Mouse (Mus musculus): ENCODE data around the gene Ptprk.

GRCm38 (mm10) chr10:28191440-28191839 lies 116.8 kb downstream of the Ptprk start:
- TF ChIP-seq CTCF (IDR thresholded peaks at IDR 0.05; ENCODE audit: control insufficient read depth, insufficient read depth, low read length) = no peak
- TF ChIP-seq POLR2A (IDR thresholded peaks at IDR 0.05; ENCODE audit: borderline replicate concordance, control insufficient read depth, low read depth, low read length) = no peak

All from bone marrow, adult 2 months (tissue).